Mouse (Mus musculus) brain, adult 2 months (tissue): Measurements from ENCODE around the gene Map10.
A peak's percentile ranks its signal among the peaks of the same experiment; 100 is the strongest.

ENCODE experiments used
- DNase-seq: peaks from one replicate; pipeline ENCODE4 v3.0.0; 2011; ENCODE audit warnings: low read depth, low spot score

Map10 gene

DNA sequence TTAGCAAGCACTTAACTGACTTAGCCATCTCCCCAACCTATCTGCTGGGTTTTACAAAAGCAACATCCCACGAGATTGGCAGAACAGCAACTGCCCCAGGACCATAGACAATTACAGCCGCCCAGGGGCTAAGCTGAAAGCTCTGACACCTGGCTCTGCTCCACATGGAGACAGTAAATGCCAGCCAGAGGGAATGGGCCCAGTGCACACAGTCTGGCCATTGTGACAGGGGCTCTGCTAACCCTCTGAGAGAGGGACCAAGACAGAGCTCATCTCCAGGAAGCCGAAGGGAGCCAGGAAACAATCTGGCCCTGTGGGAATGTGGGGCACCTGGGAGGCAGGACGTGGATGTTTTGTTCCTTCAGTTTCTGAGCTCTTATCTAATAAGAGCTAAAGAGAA lies 46.6 kb downstream of the Map10 start:
- DNase-seq, result no peak

DNA sequence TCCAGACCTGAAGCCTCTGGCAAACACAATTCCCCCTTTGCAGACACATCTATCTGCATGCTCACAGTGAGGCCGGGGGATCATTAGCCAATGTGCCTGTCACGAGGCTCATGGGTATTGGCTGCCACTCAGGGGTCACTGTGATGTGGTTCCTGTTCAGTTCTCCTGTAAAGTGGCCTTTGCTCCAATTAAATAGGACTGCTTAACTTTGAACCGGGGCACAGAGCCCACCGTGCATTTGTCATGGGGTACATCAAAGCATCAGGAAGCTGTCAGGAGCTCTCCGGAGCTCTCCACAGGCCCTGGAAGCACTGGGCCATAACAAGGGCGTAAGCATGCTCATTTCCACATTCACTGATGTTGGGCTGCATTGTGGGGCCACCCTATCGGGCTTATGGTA lies 47.0 kb downstream of the Map10 start:
- no peak for DNase-seq

DNA sequence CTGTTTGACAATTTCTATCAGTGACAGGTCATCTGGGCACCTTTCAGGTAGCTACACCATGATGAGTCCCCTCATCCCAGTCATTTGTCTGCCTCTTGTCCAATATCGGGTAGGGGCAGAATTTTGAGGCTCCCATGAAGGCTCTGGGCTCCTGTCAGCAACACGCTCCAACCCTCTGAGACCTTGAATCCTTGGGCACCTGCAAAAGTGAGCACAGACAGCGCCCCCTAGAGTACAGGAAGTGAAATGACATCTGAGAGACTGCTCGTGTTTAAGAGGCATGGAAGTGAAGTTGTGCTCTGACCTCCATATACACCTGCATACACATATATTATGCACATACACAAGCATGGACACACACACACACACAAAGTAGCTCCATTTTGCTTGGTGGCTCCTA lies 49.3 kb downstream of the Map10 start:
- peak; percentile 45 for DNase-seq

DNA sequence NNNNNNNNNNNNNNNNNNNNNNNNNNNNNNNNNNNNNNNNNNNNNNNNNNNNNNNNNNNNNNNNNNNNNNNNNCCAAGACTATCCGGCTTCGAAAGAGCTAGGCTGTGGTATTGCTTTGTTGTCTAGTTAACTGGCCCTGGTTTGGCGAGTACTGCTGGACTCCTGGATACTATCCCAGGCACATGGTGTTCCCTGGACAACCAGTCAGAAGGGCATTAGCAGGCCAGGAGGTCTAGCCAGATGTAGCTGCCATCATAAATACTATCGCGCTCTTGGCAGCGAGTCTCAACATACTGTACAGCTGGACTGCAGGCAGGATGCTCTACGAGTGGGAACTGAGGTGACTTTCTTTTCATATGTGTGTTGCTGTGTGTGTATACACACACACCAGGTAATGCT lies 53.1 kb downstream of the Map10 start:
- DNase-seq, result no peak
